Mouse (Mus musculus) left cerebral cortex, adult 9 months (tissue): ENCODE results near the gene Hexb.
"Not testable (repeated sequence)": the region's sequence is repeated elsewhere in the genome, so short reads cannot be mapped to it uniquely, and the experiment has no call there.

Source experiments
- DNase-seq, 2 experiments: peaks; one replicate each; pipeline ENCODE4 v3.0.0; 2022; ENCODE audit warnings: low spot score in 2 of 2

Gene Hexb

GRCm38 (mm10) chr13:97182821-97183220 lies 15.3 kb downstream of the Hexb start:
- no peak for DNase-seq

- DNase-seq = no peak
Measured at GRCm38 (mm10) chr13:97180113-97180828, 17.9 kb downstream of the Hexb start.

- DNase-seq = no peak
Measured at GRCm38 (mm10) chr13:97178943-97179342, 19.2 kb downstream of the Hexb start.

GRCm38 (mm10) chr13:97176731-97177130 lies 21.4 kb downstream of the Hexb start:
- DNase-seq = no peak

GRCm38 (mm10) chr13:97175520-97176264 lies 22.5 kb downstream of the Hexb start:
- no peak for DNase-seq

GRCm38 (mm10) chr13:97145834-97146233 lies 52.3 kb downstream of the Hexb start:
- peak in 1 of 2 experiments; percentile 12 for DNase-seq

- DNase-seq = no peak
Measured at GRCm38 (mm10) chr13:97142321-97142720, 55.8 kb downstream of the Hexb start.

- not testable (repeated sequence) for DNase-seq
Measured at GRCm38 (mm10) chr13:97138404-97138931, 59.7 kb downstream of the Hexb start.

- DNase-seq = peak; percentile 74 to 93
Measured at GRCm38 (mm10) chr13:97137466-97138400, 60.4 kb downstream of the Hexb start, which contains the start of the genes Gfm2 and Nsa2. Gfm2 (plus strand) TSS chr13:97137937. Nsa2 (minus strand) TSS chr13:97137937.

- not testable (repeated sequence) for DNase-seq
Measured at GRCm38 (mm10) chr13:97130413-97130812, 67.7 kb downstream of the Hexb start.

GRCm38 (mm10) chr13:97129654-97130053 lies 68.5 kb downstream of the Hexb start:
- DNase-seq = not testable (repeated sequence)
